Mouse (Mus musculus) embryonic fibroblast, embryonic 13.5 days (primary cell): ENCODE measurements at regions not wholly inside any gene's neighbourhood (a gene's known extent, or its start where the extent isn't known, plus 50 kb on each side); places are given as distances from the start of the nearest gene placed in this dataset.

Source experiments
- H3K27ac ChIP-seq: 2 replicates; pipeline ENCODE4 v1.5.1; 2012; ENCODE audit warnings: low read length, control low read depth, inconsistent platforms; ENCODE audit not compliant: insufficient read depth
- H3K4me1 ChIP-seq: 2 replicates; pipeline ENCODE4 v1.6.1; 2011; ENCODE audit warnings: low read length; ENCODE audit not compliant: control insufficient read depth, insufficient read depth
- H3K4me3 ChIP-seq: 2 replicates; pipeline ENCODE4 v1.5.1; 2011; ENCODE audit warnings: mild to moderate bottlenecking, control low read depth, low read length; ENCODE audit not compliant: insufficient read depth
- CTCF ChIP-seq: IDR thresholded peaks from 2 replicates; pipeline ENCODE4 v1.5.1; 2011; ENCODE audit warnings: mild to moderate bottlenecking, control low read depth, low read length, moderate library complexity, borderline replicate concordance; ENCODE audit not compliant: insufficient read depth
- POLR2A ChIP-seq: IDR thresholded peaks from 2 replicates; pipeline ENCODE4 v1.6.1; 2011; ENCODE audit warnings: low read depth, mild to moderate bottlenecking, control low read depth, low read length, moderate library complexity

- Histone ChIP-seq H3K4me3 (no peak overlapping the region), H3K27ac (no peak overlapping the region), H3K4me1 (no peaks in the 10 kb centered on the region)
- TF ChIP-seq CTCF = no peak
- TF ChIP-seq POLR2A = no peak
These were observed 162.9 kb upstream of the Sdk2 start for GRCm38 (mm10) chr11:114229763-114230162.

GRCm38 (mm10) chr11:114229196-114229595 is 162.3 kb upstream of the Sdk2 start:
- H3K4me1 ChIP-seq = no peaks in the 10 kb centered on the region
- TF ChIP-seq POLR2A (no peak), CTCF (no peak)
- H3K4me3 ChIP-seq = no peak overlapping the region
- H3K27ac ChIP-seq = no peak overlapping the region

GRCm38 (mm10) chr11:114226553-114226952 is 159.7 kb upstream of the Sdk2 start:
- Histone ChIP-seq H3K4me1 (no peaks in the 10 kb centered on the region), H3K4me3 (no peak overlapping the region), H3K27ac (no peak overlapping the region)
- TF ChIP-seq POLR2A (no peak), CTCF (no peak)

- no peak overlapping the region for H3K27ac ChIP-seq
- no peak overlapping the region for H3K4me3 ChIP-seq
- H3K4me1 ChIP-seq = no peaks in the 10 kb centered on the region
- TF ChIP-seq POLR2A (no peak), CTCF (no peak)
These were observed 157.9 kb upstream of the Sdk2 start for GRCm38 (mm10) chr11:114224706-114225105.

GRCm38 (mm10) chr11:114223061-114223460 is 156.2 kb upstream of the Sdk2 start:
- Histone ChIP-seq H3K27ac (no peak overlapping the region), H3K4me3 (no peak overlapping the region), H3K4me1 (no peaks in the 10 kb centered on the region)
- no peak for TF ChIP-seq CTCF
- TF ChIP-seq POLR2A = no peak

- TF ChIP-seq CTCF (no peak), POLR2A (no peak)
- Histone ChIP-seq H3K27ac (no peak overlapping the region), H3K4me3 (no peak overlapping the region), H3K4me1 (no peaks in the 10 kb centered on the region)
These were observed 153.6 kb upstream of the Sdk2 start for GRCm38 (mm10) chr11:114220466-114220865.

- no peak for TF ChIP-seq CTCF
- no peak for TF ChIP-seq POLR2A
- no peaks in the 10 kb centered on the region for H3K4me1 ChIP-seq
- no peak overlapping the region for H3K27ac ChIP-seq
- no peak overlapping the region for H3K4me3 ChIP-seq
These were observed 152.1 kb upstream of the Sdk2 start for GRCm38 (mm10) chr11:114218732-114219506.

- H3K4me3 ChIP-seq = no peak overlapping the region
- no peak overlapping the region for H3K27ac ChIP-seq
- H3K4me1 ChIP-seq = no peaks in the 10 kb centered on the region
- TF ChIP-seq CTCF (no peak), POLR2A (no peak)
These were observed 150.5 kb upstream of the Sdk2 start for GRCm38 (mm10) chr11:114217245-114217757.

- Histone ChIP-seq H3K4me1 (no peaks in the 10 kb centered on the region), H3K27ac (no peak overlapping the region), H3K4me3 (no peak overlapping the region)
- TF ChIP-seq POLR2A (no peak), CTCF (no peak)
These were observed 149.6 kb upstream of the Sdk2 start for GRCm38 (mm10) chr11:114216493-114216892.

- no peaks in the 10 kb centered on the region for H3K4me1 ChIP-seq
- no peak for TF ChIP-seq POLR2A
- TF ChIP-seq CTCF = no peak
These were observed 148.4 kb upstream of the Sdk2 start for GRCm38 (mm10) chr11:114215256-114215655.

GRCm38 (mm10) chr11:114212136-114212535 is 145.3 kb upstream of the Sdk2 start:
- TF ChIP-seq CTCF (no peak), POLR2A (no peak)
- Histone ChIP-seq H3K4me1 (no peaks in the 10 kb centered on the region), H3K4me3 (no peak overlapping the region), H3K27ac (no peak overlapping the region)

More at GRCm38 (mm10) chr11:114215256-114215655, 148.4 kb upstream of the Sdk2 start:
- Histone ChIP-seq H3K4me3 (no peak overlapping the region), H3K27ac (no peak overlapping the region)
